Mouse (Mus musculus): Measurements from ENCODE around the gene Ighmbp2. TPM values are rescaled to one million over a fixed set of nuclear protein-coding genes. Genes with fewer than 3 reads are reported as not detected.

The Ighmbp2 gene
- polyA plus RNA-seq, 1 experiment from 2014 or later: 9.3 TPM

GRCm38 (mm10) chr19:3322261-3322969 is 39.6 kb upstream of the Ighmbp2 start, which contains the start of gene Cpt1a:
TSS of gene Cpt1a (plus strand) at chr19:3322334.
- Histone ChIP-seq H3K4me1 (replicated peaks; ENCODE audit: control insufficient read depth, insufficient read depth, low read length) (peaks cover 30% of the 10 kb centered on the region), H3K4me2 (ENCODE audit: low read depth, low read length) (peak within 1 kb of the TSS; percentile 99), H3K9me3 (ENCODE audit: control insufficient read depth, low read length) (no peaks in the 10 kb centered on the region), H3K9ac (ENCODE audit: low read length) (peak within 1 kb of the TSS; percentile 72), H3K4me3 (ENCODE audit: low read length) (peak within 1 kb of the TSS; percentile 78), H3K36me3 (ENCODE audit: control insufficient read depth, insufficient read depth, low read length) (no peaks in the 10 kb centered on the region), H3K27me3 (ENCODE audit: control insufficient read depth, insufficient read depth, low read depth, low read length) (no peaks in the 10 kb centered on the region), H3K27ac (ENCODE audit: low read length) (peak within 1 kb of the TSS; percentile 96)
- 2% methylated on average over 26 of the region's 26 CpGs for WGBS
- ATAC-seq (ENCODE audit: low read depth): 0 out of 2 replicates have a peak, but pooled peaks have one; percentile 11

GRCm38 (mm10) chr19:3321617-3322016 is 38.8 kb upstream of the Ighmbp2 start:
- Histone ChIP-seq H3K4me2 (ENCODE audit: low read depth, low read length) (peak overlapping the region; percentile 99), H3K4me1 (replicated peaks; ENCODE audit: control insufficient read depth, insufficient read depth, low read length) (peaks cover 29% of the 10 kb centered on the region), H3K4me3 (ENCODE audit: low read length) (peak overlapping the region; percentile 78), H3K36me3 (ENCODE audit: control insufficient read depth, insufficient read depth, low read length) (no peaks in the 10 kb centered on the region), H3K27ac (ENCODE audit: low read length) (peak overlapping the region; percentile 19; the same call in 1 of the 2 replicates), H3K27me3 (ENCODE audit: control insufficient read depth, insufficient read depth, low read depth, low read length) (no peaks in the 10 kb centered on the region), H3K9me3 (ENCODE audit: control insufficient read depth, low read length) (no peaks in the 10 kb centered on the region), H3K9ac (ENCODE audit: low read length) (peak overlapping the region; percentile 72)
- 5% methylated on average over 11 of the region's 11 CpGs for WGBS
- ATAC-seq (ENCODE audit: low read depth): peak; percentile 17; the same call in 1 of the 2 replicates

GRCm38 (mm10) chr19:3320801-3321200 is 38.0 kb upstream of the Ighmbp2 start:
- Histone ChIP-seq H3K9me3 (ENCODE audit: control insufficient read depth, low read length) (no peaks in the 10 kb centered on the region), H3K36me3 (ENCODE audit: control insufficient read depth, insufficient read depth, low read length) (no peaks in the 10 kb centered on the region), H3K9ac (ENCODE audit: low read length) (no peak overlapping the region), H3K27ac (ENCODE audit: low read length) (no peak overlapping the region), H3K4me1 (replicated peaks; ENCODE audit: control insufficient read depth, insufficient read depth, low read length) (peaks cover 21% of the 10 kb centered on the region), H3K4me3 (ENCODE audit: low read length) (no peak overlapping the region), H3K27me3 (ENCODE audit: control insufficient read depth, insufficient read depth, low read depth, low read length) (no peaks in the 10 kb centered on the region), H3K4me2 (ENCODE audit: low read depth, low read length) (no peak overlapping the region)
- ATAC-seq (ENCODE audit: low read depth): no peak
- 78% methylated on average over 3 of the region's 3 CpGs for WGBS

- no peaks in the 10 kb centered on the region for H3K9me3 ChIP-seq (ENCODE audit: control insufficient read depth, low read length)
- no peak overlapping the region for H3K27ac ChIP-seq (ENCODE audit: low read length)
- no peak for ATAC-seq (ENCODE audit: low read depth)
- H3K4me1 ChIP-seq (replicated peaks; ENCODE audit: control insufficient read depth, insufficient read depth, low read length): peaks cover 20% of the 10 kb centered on the region
- H3K27me3 ChIP-seq (ENCODE audit: control insufficient read depth, insufficient read depth, low read depth, low read length): no peaks in the 10 kb centered on the region
- no peaks in the 10 kb centered on the region for H3K36me3 ChIP-seq (ENCODE audit: control insufficient read depth, insufficient read depth, low read length)
- no peak overlapping the region for H3K4me2 ChIP-seq (ENCODE audit: low read depth, low read length)
- H3K4me3 ChIP-seq (ENCODE audit: low read length): no peak overlapping the region
- WGBS: 53% methylated on average over 7 of the region's 7 CpGs
- no peak overlapping the region for H3K9ac ChIP-seq (ENCODE audit: low read length)
Observed at GRCm38 (mm10) chr19:3320086-3320485, 37.3 kb upstream of the Ighmbp2 start.

- ATAC-seq (ENCODE audit: low read depth): no peak
- Histone ChIP-seq H3K4me3 (ENCODE audit: low read length) (no peak overlapping the region), H3K9me3 (ENCODE audit: control insufficient read depth, low read length) (no peaks in the 10 kb centered on the region), H3K27ac (ENCODE audit: low read length) (no peak overlapping the region), H3K4me1 (replicated peaks; ENCODE audit: control insufficient read depth, insufficient read depth, low read length) (peaks cover 14% of the 10 kb centered on the region), H3K27me3 (ENCODE audit: control insufficient read depth, insufficient read depth, low read depth, low read length) (no peaks in the 10 kb centered on the region), H3K4me2 (ENCODE audit: low read depth, low read length) (no peak overlapping the region), H3K9ac (ENCODE audit: low read length) (no peak overlapping the region), H3K36me3 (ENCODE audit: control insufficient read depth, insufficient read depth, low read length) (no peaks in the 10 kb centered on the region)
- 74% methylated on average over 2 of the region's 2 CpGs for WGBS
Observed at GRCm38 (mm10) chr19:3319341-3319740, 36.5 kb upstream of the Ighmbp2 start.

- no peaks in the 10 kb centered on the region for H3K4me1 ChIP-seq (replicated peaks; ENCODE audit: control insufficient read depth, insufficient read depth, low read length)
- no peaks in the 10 kb centered on the region; the same call in 1 of the 2 replicates for H3K9me3 ChIP-seq (ENCODE audit: control insufficient read depth, low read length)
- H3K27me3 ChIP-seq (ENCODE audit: control insufficient read depth, insufficient read depth, low read depth, low read length): no peaks in the 10 kb centered on the region
- H3K9ac ChIP-seq (ENCODE audit: low read length): no peak overlapping the region
- no peak overlapping the region for H3K27ac ChIP-seq (ENCODE audit: low read length)
- no peak for ATAC-seq (ENCODE audit: low read depth)
- no peaks in the 10 kb centered on the region for H3K36me3 ChIP-seq (ENCODE audit: control insufficient read depth, insufficient read depth, low read length)
- H3K4me2 ChIP-seq (ENCODE audit: low read depth, low read length): no peak overlapping the region
- no peak overlapping the region for H3K4me3 ChIP-seq (ENCODE audit: low read length)
- 45% methylated on average over 16 of the region's 16 CpGs for WGBS
Observed at GRCm38 (mm10) chr19:3307175-3307949, 24.5 kb upstream of the Ighmbp2 start.

- 58% methylated on average over 4 of the region's 4 CpGs for WGBS
- Histone ChIP-seq H3K27ac (ENCODE audit: low read length) (no peak overlapping the region), H3K4me1 (replicated peaks; ENCODE audit: control insufficient read depth, insufficient read depth, low read length) (no peaks in the 10 kb centered on the region), H3K9me3 (ENCODE audit: control insufficient read depth, low read length) (no peaks in the 10 kb centered on the region), H3K9ac (ENCODE audit: low read length) (no peak overlapping the region), H3K36me3 (ENCODE audit: control insufficient read depth, insufficient read depth, low read length) (no peaks in the 10 kb centered on the region), H3K4me2 (ENCODE audit: low read depth, low read length) (no peak overlapping the region), H3K27me3 (ENCODE audit: control insufficient read depth, insufficient read depth, low read depth, low read length) (no peaks in the 10 kb centered on the region), H3K4me3 (ENCODE audit: low read length) (no peak overlapping the region)
- ATAC-seq (ENCODE audit: low read depth): no peak
Observed at GRCm38 (mm10) chr19:3304017-3304416, 21.2 kb upstream of the Ighmbp2 start.

- Histone ChIP-seq H3K4me2 (ENCODE audit: low read depth, low read length) (no peak overlapping the region), H3K9ac (ENCODE audit: low read length) (no peak overlapping the region), H3K27me3 (ENCODE audit: control insufficient read depth, insufficient read depth, low read depth, low read length) (no peaks in the 10 kb centered on the region), H3K27ac (ENCODE audit: low read length) (no peak overlapping the region), H3K4me3 (ENCODE audit: low read length) (no peak overlapping the region), H3K4me1 (replicated peaks; ENCODE audit: control insufficient read depth, insufficient read depth, low read length) (no peaks in the 10 kb centered on the region), H3K9me3 (ENCODE audit: control insufficient read depth, low read length) (no peaks in the 10 kb centered on the region), H3K36me3 (ENCODE audit: control insufficient read depth, insufficient read depth, low read length) (no peaks in the 10 kb centered on the region)
- 76% methylated on average over 7 of the region's 7 CpGs for WGBS
- ATAC-seq (ENCODE audit: low read depth): no peak
Observed at GRCm38 (mm10) chr19:3297775-3298174, 15.0 kb upstream of the Ighmbp2 start.

- Histone ChIP-seq H3K36me3 (ENCODE audit: control insufficient read depth, insufficient read depth, low read length) (no peaks in the 10 kb centered on the region), H3K27ac (ENCODE audit: low read length) (no peak overlapping the region), H3K27me3 (ENCODE audit: control insufficient read depth, insufficient read depth, low read depth, low read length) (no peaks in the 10 kb centered on the region), H3K4me3 (ENCODE audit: low read length) (no peak overlapping the region), H3K9ac (ENCODE audit: low read length) (no peak overlapping the region), H3K4me2 (ENCODE audit: low read depth, low read length) (no peak overlapping the region), H3K9me3 (ENCODE audit: control insufficient read depth, low read length) (no peaks in the 10 kb centered on the region), H3K4me1 (replicated peaks; ENCODE audit: control insufficient read depth, insufficient read depth, low read length) (no peaks in the 10 kb centered on the region)
- ATAC-seq (ENCODE audit: low read depth): no peak
Observed at GRCm38 (mm10) chr19:3297034-3297433, 14.2 kb upstream of the Ighmbp2 start.
